Mouse (Mus musculus) G1E (cell line): ENCODE measurements around the gene Hoxc12. TPM values are rescaled to one million over a fixed set of nuclear protein-coding genes. Genes with fewer than 3 reads are reported as not detected.

Experiments used
- ATAC-seq: 2 replicates; pipeline ENCODE4 v1.8.0; 2016; ENCODE audit warnings: mild to moderate bottlenecking; ENCODE audit not compliant: insufficient number of reproducible peaks, poor library complexity, low FRiP score, severe bottlenecking; ENCODE audit errors: extremely low read depth
- DNase-seq: peaks from one replicate; pipeline ENCODE4 v3.0.0; 2012; ENCODE audit warnings: low spot score
- H3K27me3 ChIP-seq: 2 replicates; pipeline ENCODE4 v1.6.1; 2012; ENCODE audit warnings: mild to moderate bottlenecking, low read length, inconsistent platforms; ENCODE audit not compliant: insufficient read depth
- H3K36me3 ChIP-seq: replicated peaks from 2 replicates; pipeline ENCODE3; 2012; ENCODE audit warnings: mild to moderate bottlenecking, inconsistent platforms
- H3K4me1 ChIP-seq: 2 replicates; pipeline ENCODE4 v1.6.1; 2012; ENCODE audit warnings: low read depth, low read length, inconsistent platforms, mixed read lengths; ENCODE audit not compliant: insufficient read depth
- H3K4me3 ChIP-seq: 2 replicates; pipeline ENCODE4 v1.5.1; 2012; ENCODE audit warnings: low read depth, mild to moderate bottlenecking, inconsistent platforms, low read length, moderate library complexity, mixed read lengths
- H3K9me3 ChIP-seq: replicated peaks from 2 replicates; pipeline ENCODE4 v1.6.1; 2012; ENCODE audit warnings: inconsistent platforms
- CTCF ChIP-seq: IDR thresholded peaks from 2 replicates; pipeline ENCODE4 v1.5.1; 2012; ENCODE audit warnings: low read depth, low read length, inconsistent platforms, mixed read lengths
- GATA1 ChIP-seq: IDR thresholded peaks from 2 replicates; pipeline ENCODE4 v1.6.1; 2012; ENCODE audit warnings: borderline replicate concordance, low read length, inconsistent platforms, mixed read lengths
- GATA2 ChIP-seq: IDR thresholded peaks from 2 replicates; pipeline ENCODE4 v1.6.1; 2012; ENCODE audit warnings: low read depth, low read length, inconsistent platforms, borderline replicate concordance
- POLR2AphosphoS5 ChIP-seq: IDR thresholded peaks from 2 replicates; pipeline ENCODE4 v1.6.1; 2012; ENCODE audit warnings: low read depth, low read length, inconsistent platforms; ENCODE audit not compliant: insufficient replicate concordance
- TAL1 ChIP-seq: conservative IDR thresholded peaks from 2 replicates; pipeline ENCODE4 v1.6.1; 2012; ENCODE audit warnings: low read depth, low read length, inconsistent platforms, mixed read lengths
- polyA plus RNA-seq: library from polyadenylated mRNA; stranded (reverse); fragments of >175 nt; gene quantifications from 2 replicates; pipeline ENCODE4 v1.2.3, GENCODE M21; 2012
- total RNA-seq, 2 experiments: library from RNA; stranded (forward) in 1 of 2; stranded (reverse) in 1 of 2; fragments of 200-1000 nt in 1 of 2; fragments of >200 nt in 1 of 2; fragmentation: Nextera tagmentation in 1 of 2; gene quantifications; 2 replicates each; pipeline ENCODE4 v1.2.3; 2014 to 2017

Hoxc12 gene
- total and polyA plus RNA-seq, 3 experiments: not detected

GRCm38 (mm10) chr15:102945185-102946077 lies 8.9 kb downstream of the Hoxc12 start:
- Histone ChIP-seq H3K27me3 (peaks cover 68% of the 10 kb centered on the region), H3K4me1 (peaks cover 28% of the 10 kb centered on the region), H3K9me3 (no peaks in the 10 kb centered on the region; the same call in 1 of the 2 replicates), H3K36me3 (no peaks in the 10 kb centered on the region), H3K4me3 (peak overlapping the region; percentile 65; the same call in 1 of the 2 replicates)
- DNase-seq: no peak
- ATAC-seq: peak; percentile 73
- 0 out of 2 replicates have a peak, but pooled peaks have one; percentile 12 for TF ChIP-seq TAL1
- TF ChIP-seq POLR2AphosphoS5: no peak
- TF ChIP-seq GATA1: no peak

GRCm38 (mm10) chr15:102947276-102947675 lies 10.7 kb downstream of the Hoxc12 start:
- TF ChIP-seq GATA2 (no peak), GATA1 (no peak), CTCF (no peak), TAL1 (no peak), POLR2AphosphoS5 (no peak)
- no peak for DNase-seq
- H3K27me3 ChIP-seq: peaks cover 71% of the 10 kb centered on the region
- no peak for ATAC-seq
- no peaks in the 10 kb centered on the region; the same call in 1 of the 2 replicates for H3K9me3 ChIP-seq
- H3K4me3 ChIP-seq: no peak overlapping the region
- peaks cover 28% of the 10 kb centered on the region for H3K4me1 ChIP-seq
- no peaks in the 10 kb centered on the region for H3K36me3 ChIP-seq

DNA sequence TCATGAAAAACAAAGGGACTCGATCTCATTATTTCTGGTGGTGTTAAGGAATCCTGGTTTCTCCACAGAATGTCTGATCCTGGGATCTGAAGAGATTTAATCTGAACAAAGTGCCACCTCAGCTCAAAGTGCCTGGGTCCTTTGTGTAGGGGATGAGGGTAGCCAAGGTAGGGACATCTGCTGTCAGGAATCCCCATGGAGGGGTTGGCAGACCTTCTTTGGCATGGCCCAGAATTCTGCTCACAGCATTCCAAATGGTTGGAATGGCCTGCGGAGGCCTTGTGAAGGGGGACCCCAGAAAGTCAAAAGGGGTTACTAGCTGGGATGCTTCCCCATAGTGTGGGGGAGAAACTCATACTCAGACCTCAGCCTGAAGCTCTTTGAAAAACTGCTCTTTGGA lies 12.3 kb downstream of the Hoxc12 start:
- TF ChIP-seq GATA1: no peak
- TF ChIP-seq POLR2AphosphoS5: no peak
- no peak for TF ChIP-seq CTCF
- no peak for TF ChIP-seq TAL1
- TF ChIP-seq GATA2: no peak
- ATAC-seq (no peak), DNase-seq (no peak)
- Histone ChIP-seq H3K27me3 (peaks cover 71% of the 10 kb centered on the region), H3K9me3 (no peaks in the 10 kb centered on the region), H3K4me3 (no peak overlapping the region), H3K4me1 (peaks cover 18% of the 10 kb centered on the region), H3K36me3 (no peaks in the 10 kb centered on the region)

DNA sequence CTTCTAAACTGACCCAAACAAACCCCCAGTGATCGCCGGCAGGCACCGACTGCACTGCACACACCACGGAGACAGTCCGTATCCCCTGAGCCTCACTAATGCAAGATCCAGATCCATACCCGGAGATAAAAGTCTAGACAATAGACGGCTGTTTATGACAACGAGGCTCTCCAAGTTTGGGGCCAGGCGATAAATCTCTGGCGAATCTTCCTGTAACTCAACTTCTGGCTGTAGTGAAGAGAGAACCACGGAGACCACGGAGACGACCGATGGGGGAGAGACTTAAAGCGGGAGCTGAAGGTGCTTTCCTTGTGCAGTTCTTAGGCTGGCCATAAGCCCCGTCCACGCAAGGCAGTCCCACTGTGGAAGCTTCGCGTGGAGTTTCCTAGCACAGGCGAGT lies 13.1 kb downstream of the Hoxc12 start:
- peaks cover 21% of the 10 kb centered on the region for H3K4me1 ChIP-seq
- H3K9me3 ChIP-seq: no peaks in the 10 kb centered on the region
- H3K4me3 ChIP-seq: no peak overlapping the region
- no peaks in the 10 kb centered on the region for H3K36me3 ChIP-seq
- no peak for DNase-seq
- no peak for ATAC-seq
- TF ChIP-seq GATA1: no peak
- TF ChIP-seq POLR2AphosphoS5: no peak
- TF ChIP-seq CTCF: no peak
- no peak for TF ChIP-seq GATA2
- TF ChIP-seq TAL1: no peak
- H3K27me3 ChIP-seq: peaks cover 78% of the 10 kb centered on the region

DNA sequence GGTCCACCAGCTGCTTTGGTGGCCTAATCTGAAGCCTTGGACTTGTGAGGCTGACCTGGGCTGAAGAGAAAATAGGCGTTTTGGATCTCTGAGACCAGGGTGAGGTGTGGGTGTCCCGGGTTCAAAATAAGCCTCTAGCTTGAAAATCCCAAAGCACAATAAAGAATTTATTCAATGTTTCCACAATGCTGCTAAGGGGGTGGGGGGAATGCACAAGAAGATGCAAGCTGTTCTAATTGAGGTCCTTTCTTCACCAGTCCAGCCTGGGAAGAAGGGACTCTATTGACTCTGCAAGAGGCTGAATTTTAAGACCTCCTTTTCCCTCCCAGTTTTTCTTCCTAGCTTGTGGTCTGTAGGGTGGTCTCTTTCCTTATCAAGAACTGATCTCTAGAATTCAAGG lies 14.3 kb downstream of the Hoxc12 start:
- H3K36me3 ChIP-seq: no peaks in the 10 kb centered on the region
- H3K9me3 ChIP-seq: no peaks in the 10 kb centered on the region
- DNase-seq (no peak), ATAC-seq (no peak)
- H3K27me3 ChIP-seq: peaks cover 86% of the 10 kb centered on the region
- no peak overlapping the region for H3K4me3 ChIP-seq
- no peak for TF ChIP-seq GATA2
- TF ChIP-seq TAL1: no peak
- TF ChIP-seq POLR2AphosphoS5: no peak
- TF ChIP-seq CTCF: no peak
- TF ChIP-seq GATA1: no peak
- peaks cover 18% of the 10 kb centered on the region for H3K4me1 ChIP-seq

GRCm38 (mm10) chr15:102953561-102953960 lies 17.0 kb downstream of the Hoxc12 start:
- Histone ChIP-seq H3K4me3 (no peak overlapping the region), H3K27me3 (peaks cover 95% of the 10 kb centered on the region), H3K4me1 (peaks cover 15% of the 10 kb centered on the region), H3K36me3 (no peaks in the 10 kb centered on the region), H3K9me3 (no peaks in the 10 kb centered on the region)
- TF ChIP-seq GATA2 (no peak), TAL1 (no peak), POLR2AphosphoS5 (no peak), GATA1 (no peak), CTCF (no peak)
- ATAC-seq (no peak), DNase-seq (no peak)
